In genomic region chr7:16402449-16402848, GRCm38 (mm10) we compare ENCODE assay signal across 8 mouse cellular contexts. TPM values are rescaled to one million over a fixed set of nuclear protein-coding genes. Genes with fewer than 3 reads are reported as not detected.
DNase-seq lines count a peak whose midpoint lies in the region; ATAC-seq and TF ChIP-seq lines count a peak whose summit lies in the region.

No protein-coding gene starts in this region.

- H3K4me3 ChIP-seq in kidney, adult 2 months (ENCODE audit: insufficient read depth, low read depth, low read length) = peak overlapping the region; percentile 89
- H3K4me3 ChIP-seq in ES-E14 (ENCODE audit: insufficient read depth in 1 of 2, low read depth in 1 of 2, low read length in 2 of 2, poor library complexity in 1 of 2, severe bottlenecking in 1 of 2) = peak overlapping the region; percentile 97 to 99
- peak overlapping the region; percentile 92 for H3K4me3 ChIP-seq in forebrain, embryonic 13.5 days
- H3K4me3 ChIP-seq in liver, embryonic 13.5 days (replicated peaks) = peak overlapping the region; percentile 92

- peak overlapping the region; percentile 72 for H3K4me2 ChIP-seq in forebrain, embryonic 13.5 days
- peak overlapping the region; percentile 88 for H3K4me2 ChIP-seq in liver, embryonic 13.5 days

- peak overlapping the region; percentile 100 for H3K27ac ChIP-seq in kidney, adult 2 months (ENCODE audit: insufficient read depth, low read depth, low read length)
- H3K27ac ChIP-seq in ES-E14 (ENCODE audit: insufficient read depth, low read depth, low read length, poor library complexity, severe bottlenecking) = peak overlapping the region; percentile 100; the same call in 1 of the 2 replicates
- H3K27ac ChIP-seq in forebrain, embryonic 13.5 days = peak overlapping the region; percentile 100
- peak overlapping the region; percentile 100 for H3K27ac ChIP-seq in liver, embryonic 13.5 days

- H3K9me3 ChIP-seq in ES-E14 (ENCODE audit: control insufficient read depth, insufficient read depth, low read depth, low read length) = no peaks in the 10 kb centered on the region
- no peaks in the 10 kb centered on the region for H3K9me3 ChIP-seq in forebrain, embryonic 13.5 days (replicated peaks)
- no peaks in the 10 kb centered on the region for H3K9me3 ChIP-seq in liver, embryonic 13.5 days (replicated peaks)

- peaks cover 34% of the 10 kb centered on the region for H3K4me1 ChIP-seq in kidney, adult 2 months (ENCODE audit: control insufficient read depth, insufficient read depth, low read length)
- peaks cover 11 to 21% of the 10 kb centered on the region in 2 experiments for H3K4me1 ChIP-seq in ES-E14 (ENCODE audit: control insufficient read depth in 2 of 2, insufficient read depth in 2 of 2, low read length in 2 of 2, poor library complexity in 1 of 2)
- peaks cover 39% of the 10 kb centered on the region for H3K4me1 ChIP-seq in forebrain, embryonic 13.5 days
- H3K4me1 ChIP-seq in liver, embryonic 13.5 days (replicated peaks) = peaks cover 58% of the 10 kb centered on the region

- 17% methylated on average over 9 of the region's 9 CpGs for WGBS in kidney, adult 2 months
- 0% methylated on average over 9 of the region's 9 CpGs for WGBS in forebrain, embryonic 13.5 days
- under 1% methylated on average over 9 of the region's 9 CpGs for WGBS in liver, embryonic 13.5 days (ENCODE audit: insufficient replicate concordance)

- TF ChIP-seq POLR2A in kidney, adult 2 months (IDR thresholded peaks at IDR 0.05; ENCODE audit: low read depth, low read length) = no peak

- no peak for ATAC-seq in forebrain, embryonic 13.5 days
- ATAC-seq in liver, embryonic 13.5 days (ENCODE audit: low read depth) = no peak

- no peaks in the 10 kb centered on the region for H3K36me3 ChIP-seq in kidney, adult 2 months (ENCODE audit: control insufficient read depth, insufficient read depth, low read length)
- H3K36me3 ChIP-seq in ES-E14 (ENCODE audit: control insufficient read depth, insufficient read depth, low read length, poor library complexity, severe bottlenecking) = peaks cover 4% of the 10 kb centered on the region; the same call in 1 of the 2 replicates
- no peaks in the 10 kb centered on the region for H3K36me3 ChIP-seq in forebrain, embryonic 13.5 days (ENCODE audit: poor library complexity, severe bottlenecking)
- 0 out of 2 replicates have a peak, but pooled peaks cover 7% of the 10 kb centered on the region for H3K36me3 ChIP-seq in liver, embryonic 13.5 days

- no peak for DNase-seq in kidney, adult 2 months
- DNase-seq in kidney, postnatal 25 days = no peak
- no peak for DNase-seq in ES-E14 (ENCODE audit: low read depth, low spot score)
- no peak for DNase-seq in liver, embryonic 13.5 days
- peak; percentile 50 for DNase-seq in thymus, postnatal 14 days
- DNase-seq in urinary bladder, adult 2 months (ENCODE audit: low spot score) = no peak
- DNase-seq in adrenal gland, adult 18-20 months (ENCODE audit: low spot score in 2 of 2) = no peak

- peak overlapping the region; percentile 100 for H3K9ac ChIP-seq in ES-E14 (ENCODE audit: insufficient read depth, low read depth, low read length, poor library complexity, severe bottlenecking)
- peak overlapping the region; percentile 100 for H3K9ac ChIP-seq in forebrain, embryonic 13.5 days
- H3K9ac ChIP-seq in liver, embryonic 13.5 days = peak overlapping the region; percentile 100

- H3K27me3 ChIP-seq in kidney, adult 2 months (replicated peaks; ENCODE audit: control insufficient read depth, insufficient read depth, low read length) = no peaks in the 10 kb centered on the region
- no peaks in the 10 kb centered on the region for H3K27me3 ChIP-seq in forebrain, embryonic 13.5 days
- no peaks in the 10 kb centered on the region for H3K27me3 ChIP-seq in liver, embryonic 13.5 days

- TF ChIP-seq CTCF in kidney, adult 2 months (conservative IDR thresholded peaks at IDR 0.05; ENCODE audit: insufficient read depth, insufficient read length, low read depth, low read length) = no peak

- in situ Hi-C loops in ES-E14 (cut with MboI; ENCODE audit: low sequenced_read_pairs in 2 of 2, unreplicated experiment in 2 of 2) = no loop called here

TF ChIP-seq in ES-E14, 5 proteins besides CTCF, POLR2A, EP300 and RAD21:
- TF ChIP-seq MAFK (IDR thresholded peaks at IDR 0.05; ENCODE audit: insufficient read depth, low read depth, low read length) (no peak), HCFC1 (IDR thresholded peaks at IDR 0.05; ENCODE audit: borderline replicate concordance, insufficient read depth, low read length) (no peak), ZNF384 (IDR thresholded peaks at IDR 0.05; ENCODE audit: low read depth, low read length) (no peak), CHD2 (IDR thresholded peaks at IDR 0.05; ENCODE audit: low read depth, low read length) (no peak), ZC3H11A (IDR thresholded peaks at IDR 0.05; ENCODE audit: borderline replicate concordance, low read depth, low read length) (no peak)

RNA-seq across cellular contexts. Expression of gene Zc3h4, which starts 1.7 kb away (rescaled TPM):
- 23.9 and 25.9 TPM in 2 replicates for polyA plus RNA-seq in kidney, adult 2 months (2012; rRNA removed)
- 43.7 and 43.9 TPM in 2 replicates for total RNA-seq in ES-E14 (2012; rRNA removed)
- 19.5 and 20.5 TPM in 2 replicates for polyA plus RNA-seq in forebrain, embryonic 13.5 days (2015; fragmentation: Nextera tagmentation; extraction: Ambion mirVana)
- 8.2 and 8.3 TPM in 2 replicates for polyA plus RNA-seq in liver, embryonic 13.5 days (2015; fragmentation: Nextera tagmentation; extraction: Ambion mirVana)
- polyA plus RNA-seq in urinary bladder, adult 2 months (2012; rRNA removed) = 23.2 and 29.9 TPM in 2 replicates
- total RNA-seq in adrenal gland, adult 18-20 months (2021) = 10 to 100 TPM; 32.8 to 39.4 TPM

RNA-seq across cellular contexts. Expression of gene Sae1, which starts 14.8 kb away (rescaled TPM):
- 23.0 and 29.2 TPM in 2 replicates for polyA plus RNA-seq in kidney, adult 2 months (2012; rRNA removed)
- 163 and 213 TPM in 2 replicates for total RNA-seq in ES-E14 (2012; rRNA removed)
- 355 and 370 TPM in 2 replicates for polyA plus RNA-seq in forebrain, embryonic 13.5 days (2015; fragmentation: Nextera tagmentation; extraction: Ambion mirVana)
- polyA plus RNA-seq in liver, embryonic 13.5 days (2015; fragmentation: Nextera tagmentation; extraction: Ambion mirVana) = 144 and 161 TPM in 2 replicates
- polyA plus RNA-seq in urinary bladder, adult 2 months (2012; rRNA removed) = 82.4 and 93.7 TPM in 2 replicates
- total RNA-seq in adrenal gland, adult 18-20 months (2021) = 10 to 100 TPM; 57.0 to 61.8 TPM

RNA-seq across cellular contexts. Expression of gene Tmem160, which starts 50.1 kb away (rescaled TPM):
- 112 and 125 TPM in 2 replicates for polyA plus RNA-seq in kidney, adult 2 months (2012; rRNA removed)
- 82.7 and 117 TPM in 2 replicates for total RNA-seq in ES-E14 (2012; rRNA removed)
- polyA plus RNA-seq in forebrain, embryonic 13.5 days (2015; fragmentation: Nextera tagmentation; extraction: Ambion mirVana) = 55.7 and 56.4 TPM in 2 replicates
- 30.0 and 35.4 TPM in 2 replicates for polyA plus RNA-seq in liver, embryonic 13.5 days (2015; fragmentation: Nextera tagmentation; extraction: Ambion mirVana)
- polyA plus RNA-seq in urinary bladder, adult 2 months (2012; rRNA removed) = 59.4 and 67.6 TPM in 2 replicates
- 10 to 100 TPM; 60.1 to 61.7 TPM for total RNA-seq in adrenal gland, adult 18-20 months (2021)
